Mouse (Mus musculus) retina, embryonic 14.5 days (tissue): Measurements from ENCODE around the gene Mfrp.

Experiments used
- DNase-seq: peaks from one replicate; pipeline ENCODE4 v3.0.0-alpha.2; 2015; ENCODE audit warnings: low spot score

Mfrp gene

GRCm38 (mm10) chr9:44130581-44131275, 29.2 kb downstream of the Mfrp start:
- peak; percentile 45 for DNase-seq

- no peak for DNase-seq
Measured at GRCm38 (mm10) chr9:44131276-44131590, 29.7 kb downstream of the Mfrp start.

GRCm38 (mm10) chr9:44132200-44132599, 30.7 kb downstream of the Mfrp start:
- DNase-seq, result no peak

- no peak for DNase-seq
Measured at GRCm38 (mm10) chr9:44133287-44133686, 31.8 kb downstream of the Mfrp start.

- peak; percentile 58 for DNase-seq
Measured at GRCm38 (mm10) chr9:44134101-44134850, 32.7 kb downstream of the Mfrp start, which contains the start of gene Mcam. Gene Mcam, plus strand, starts transcription at chr9:44134469.

GRCm38 (mm10) chr9:44134851-44135730, 33.6 kb downstream of the Mfrp start:
- DNase-seq, result no peak

GRCm38 (mm10) chr9:44135731-44136411, 34.3 kb downstream of the Mfrp start:
- no peak for DNase-seq

- DNase-seq, result no peak
Measured at GRCm38 (mm10) chr9:44137846-44138245, 36.3 kb downstream of the Mfrp start.

- no peak for DNase-seq
Measured at GRCm38 (mm10) chr9:44141951-44142350, 40.4 kb downstream of the Mfrp start.

- no peak for DNase-seq
Measured at GRCm38 (mm10) chr9:44143421-44143820, 41.9 kb downstream of the Mfrp start.

GRCm38 (mm10) chr9:44144023-44144717, 42.6 kb downstream of the Mfrp start:
- DNase-seq, result no peak

- DNase-seq, result no peak
Measured at GRCm38 (mm10) chr9:44144718-44145060, 43.2 kb downstream of the Mfrp start.

GRCm38 (mm10) chr9:44147290-44147689, 45.8 kb downstream of the Mfrp start:
- peak; percentile 34 for DNase-seq
